Mouse (Mus musculus) C2C12 (cell line): ENCODE results near the gene Gm20388.

Source experiments
- CTCF ChIP-seq: IDR thresholded peaks from one replicate; pipeline ENCODE4 v1.5.1; 2011; ENCODE audit not compliant: control insufficient read depth, insufficient read depth, insufficient read length
- MAX ChIP-seq: IDR thresholded peaks from one replicate; pipeline ENCODE4 v1.6.1; 2011; ENCODE audit warnings: mild to moderate bottlenecking, control low read depth

DNA sequence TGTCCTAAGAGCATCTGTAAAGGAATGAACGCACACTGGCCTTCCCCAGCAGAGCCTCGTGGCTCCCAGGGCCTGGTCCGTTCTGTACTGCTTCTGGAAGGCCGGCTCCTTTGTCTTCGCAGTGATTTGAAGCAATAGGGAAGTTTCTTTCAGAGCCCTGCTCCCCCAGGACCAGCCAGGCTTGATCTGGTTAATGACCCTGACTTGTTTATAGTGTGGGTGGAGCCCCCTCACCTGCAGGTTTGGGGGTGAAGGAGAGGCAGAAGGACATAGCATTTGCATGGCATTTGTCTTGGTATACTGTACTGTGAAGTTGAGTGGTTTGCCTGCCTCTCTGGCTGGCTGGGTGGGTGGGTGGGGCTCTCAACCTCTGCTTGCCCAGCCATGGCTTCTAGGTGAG lies 833.8 kb downstream of the Gm20388 start:
- no peak for TF ChIP-seq CTCF
- TF ChIP-seq MAX = no peak
